Mouse (Mus musculus) adrenal gland, adult 18-20 months (tissue): ENCODE data around the gene Nelfcd. TPM values are rescaled to one million over a fixed set of nuclear protein-coding genes. Genes with fewer than 3 reads are reported as not detected.
A peak's percentile ranks its signal among the peaks of the same experiment; 100 is the strongest.

ENCODE experiments used
- DNase-seq, 2 experiments: peaks; one replicate each; pipeline ENCODE4 v3.0.0; 2021 to 2022; ENCODE audit warnings: low spot score in 2 of 2
- total RNA-seq, 2 experiments: library from RNA; stranded (reverse); gene quantifications; 1 replicate in 1 of 2; 2 replicates in 1 of 2; pipeline ENCODE4 v1.2.3; 2021

The Nelfcd gene
- total RNA-seq, 2 experiments from 2014 or later = 47.1 to 55.3 TPM

- DNase-seq = no peak
These were observed 21.5 kb downstream of the Nelfcd start for GRCm38 (mm10) chr2:174436916-174437696.

GRCm38 (mm10) chr2:174437697-174437982, 22.0 kb downstream of the Nelfcd start:
- no peak for DNase-seq

GRCm38 (mm10) chr2:174438181-174438580, 22.6 kb downstream of the Nelfcd start:
- DNase-seq = no peak

- peak; percentile 73 to 82 for DNase-seq
These were observed 23.3 kb downstream of the Nelfcd start, which contains the start of gene Ctsz for GRCm38 (mm10) chr2:174438737-174439449. Gene Ctsz, minus strand, starts transcription at chr2:174439039.

GRCm38 (mm10) chr2:174439450-174439838, 23.8 kb downstream of the Nelfcd start:
- no peak for DNase-seq

GRCm38 (mm10) chr2:174439961-174440360, 24.4 kb downstream of the Nelfcd start:
- no peak for DNase-seq

GRCm38 (mm10) chr2:174441898-174442297, 26.3 kb downstream of the Nelfcd start:
- DNase-seq = no peak

- peak in 1 of 2 experiments; percentile 31 for DNase-seq
These were observed 26.9 kb downstream of the Nelfcd start for GRCm38 (mm10) chr2:174442460-174442859.

- no peak for DNase-seq
These were observed 27.4 kb downstream of the Nelfcd start for GRCm38 (mm10) chr2:174443046-174443445.

GRCm38 (mm10) chr2:174444359-174444758, 28.8 kb downstream of the Nelfcd start:
- no peak for DNase-seq

- no peak for DNase-seq
These were observed 29.4 kb downstream of the Nelfcd start for GRCm38 (mm10) chr2:174445018-174445417.

GRCm38 (mm10) chr2:174446492-174446891, 30.9 kb downstream of the Nelfcd start:
- no peak for DNase-seq

- no peak for DNase-seq
These were observed 31.3 kb downstream of the Nelfcd start for GRCm38 (mm10) chr2:174446905-174447304.

GRCm38 (mm10) chr2:174448405-174448804, 32.8 kb downstream of the Nelfcd start:
- DNase-seq = no peak

GRCm38 (mm10) chr2:174450353-174450752, 34.7 kb downstream of the Nelfcd start, which contains the start of gene Tubb1:
Gene Tubb1, plus strand, starts transcription at chr2:174450695.
- no peak for DNase-seq

- no peak for DNase-seq
These were observed 38.1 kb downstream of the Nelfcd start for GRCm38 (mm10) chr2:174453681-174454080.

GRCm38 (mm10) chr2:174459365-174459764, 43.8 kb downstream of the Nelfcd start:
- DNase-seq = no peak

GRCm38 (mm10) chr2:174463370-174463769, 47.8 kb downstream of the Nelfcd start:
- no peak for DNase-seq

- peak; percentile 90 to 91 for DNase-seq
These were observed 48.4 kb downstream of the Nelfcd start, which contains the start of gene Atp5e for GRCm38 (mm10) chr2:174463789-174464523. Gene Atp5e, minus strand, starts transcription at chr2:174464105.

- no peak for DNase-seq
These were observed 54.7 kb downstream of the Nelfcd start for GRCm38 (mm10) chr2:174470333-174470732.

- peak in 1 of 2 experiments; percentile 28 for DNase-seq
These were observed 55.3 kb downstream of the Nelfcd start for GRCm38 (mm10) chr2:174470786-174471405.
